Mouse (Mus musculus) neural tube, embryonic 11.5 days (tissue): ENCODE data around the gene Mpp4. TPM values are rescaled to one million over a fixed set of nuclear protein-coding genes. Genes with fewer than 3 reads are reported as not detected.

Experiments
- ATAC-seq: fragments of 200-750 bp; cut with Nextera tagmentation; 2 replicates; pipeline ENCODE4 v1.8.0; 2017; ENCODE audit warnings: moderate number of reproducible peaks, mild to moderate bottlenecking, moderate TSS enrichment, moderate library complexity; ENCODE audit not compliant: insufficient read depth, low FRiP score, low TSS enrichment
- DNase-seq: peaks from one replicate; pipeline ENCODE4 v3.0.0-alpha.2; 2015; ENCODE audit warnings: low spot score
- H3K27ac ChIP-seq: fragments of 300-500 bp; sonication (generic); 2 replicates; pipeline ENCODE4 v1.5.1; 2014; ENCODE audit warnings: low read depth, mild to moderate bottlenecking, low read length
- H3K27me3 ChIP-seq: fragments of 300-500 bp; sonication (generic); 2 replicates; pipeline ENCODE4 v1.6.1; 2014; ENCODE audit warnings: mild to moderate bottlenecking, low read length, mixed read lengths; ENCODE audit not compliant: control insufficient read depth, insufficient read depth
- H3K36me3 ChIP-seq: fragments of 300-500 bp; sonication (generic); 2 replicates; pipeline ENCODE4 v1.6.1; 2014; ENCODE audit warnings: mild to moderate bottlenecking, low read length, moderate library complexity, mixed read lengths; ENCODE audit not compliant: control insufficient read depth, insufficient read depth
- H3K4me1 ChIP-seq: fragments of 300-500 bp; sonication (generic); 2 replicates; pipeline ENCODE4 v1.6.1; 2014; ENCODE audit warnings: low read length, mixed read lengths; ENCODE audit not compliant: control insufficient read depth, insufficient read depth
- H3K4me2 ChIP-seq: fragments of 300-500 bp; sonication (generic); 2 replicates; pipeline ENCODE4 v1.6.1; 2014; ENCODE audit warnings: low read depth, mild to moderate bottlenecking, moderate library complexity
- H3K4me3 ChIP-seq: fragments of 300-500 bp; sonication (generic); 2 replicates; pipeline ENCODE4 v1.5.1; 2014; ENCODE audit warnings: low read depth, low read length
- H3K9ac ChIP-seq: fragments of 300-500 bp; sonication (generic); 2 replicates; pipeline ENCODE4 v1.6.1; 2014; ENCODE audit warnings: mild to moderate bottlenecking, low read length
- H3K9me3 ChIP-seq: fragments of 300-500 bp; sonication (generic); 2 replicates; pipeline ENCODE4 v1.6.1; 2016; ENCODE audit warnings: low read length; ENCODE audit not compliant: control insufficient read depth
- WGBS: fragments of 180-500 bp; shearing (Covaris S2); extraction: QIAGEN DNeasy Blood & Tissue Kit; methylation state at CpG from one replicate; pipeline ENCODE4 v1.1.7; 2014; 5-methylcytosine and 5-hydroxymethylcytosine counted together
- polyA plus RNA-seq: library from polyadenylated mRNA; unstranded; fragments of >200 nt; fragmentation: Nextera tagmentation; extraction: Ambion mirVana; gene quantifications from 2 replicates; pipeline ENCODE4 v1.2.1, GENCODE M21; 2014

The Mpp4 gene
- polyA plus RNA-seq, 1 experiment from 2014 or later = 0.42 TPM

DNA sequence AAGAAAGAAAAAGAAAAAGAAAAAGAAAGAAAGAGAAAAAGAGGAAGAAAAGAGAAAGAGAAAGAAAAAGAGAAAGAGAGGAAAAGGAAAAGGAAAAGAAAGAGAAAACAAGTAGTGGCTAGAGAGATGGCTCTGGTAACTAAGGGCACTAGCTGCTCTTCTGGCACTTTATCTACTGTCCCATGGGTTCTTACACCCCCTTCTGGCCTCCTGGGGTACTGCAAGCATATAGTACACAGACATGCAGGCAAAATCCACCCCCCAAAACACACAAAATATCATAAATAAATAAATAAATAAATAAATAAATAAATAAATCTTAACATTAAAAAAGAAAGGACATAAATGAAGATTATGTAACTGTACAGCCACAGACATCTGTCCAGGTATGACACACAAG, 20.4 kb downstream of the Mpp4 start:
- Histone ChIP-seq H3K9ac (no peak overlapping the region), H3K9me3 (no peaks in the 10 kb centered on the region), H3K27me3 (no peaks in the 10 kb centered on the region), H3K4me2 (no peak overlapping the region), H3K4me3 (no peak overlapping the region), H3K36me3 (no peaks in the 10 kb centered on the region), H3K4me1 (no peaks in the 10 kb centered on the region), H3K27ac (no peak overlapping the region)
- ATAC-seq (no peak), DNase-seq (peak; percentile 67)

DNA sequence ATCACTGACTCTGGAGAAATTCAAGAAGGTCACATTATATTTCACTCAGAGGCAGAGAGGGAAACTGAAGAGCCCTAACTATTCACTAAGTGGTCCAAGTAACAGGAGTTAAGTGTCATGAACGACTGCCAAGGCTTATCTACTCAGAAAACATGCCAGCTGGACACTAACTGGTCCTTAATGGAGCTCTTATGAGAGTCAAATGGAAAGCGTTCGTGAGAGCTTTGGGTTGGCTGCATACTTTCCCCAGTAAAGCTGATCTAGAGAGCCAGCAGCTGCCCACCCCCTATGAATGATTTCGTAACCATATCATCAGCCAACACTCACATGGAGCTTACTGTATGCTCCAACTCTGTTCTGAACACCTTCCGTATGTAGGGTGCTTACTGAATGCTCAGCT, 28.8 kb downstream of the Mpp4 start:
- no peak for ATAC-seq
- 81% methylated on average over 5 of the region's 5 CpGs for WGBS
- H3K9me3 ChIP-seq = no peaks in the 10 kb centered on the region
- H3K4me2 ChIP-seq = no peak overlapping the region
- no peak overlapping the region for H3K9ac ChIP-seq
- no peak for DNase-seq
- H3K4me1 ChIP-seq = no peaks in the 10 kb centered on the region
- no peaks in the 10 kb centered on the region for H3K27me3 ChIP-seq
- no peaks in the 10 kb centered on the region for H3K36me3 ChIP-seq
- no peak overlapping the region for H3K4me3 ChIP-seq
- no peak overlapping the region for H3K27ac ChIP-seq

- ATAC-seq (no peak), DNase-seq (no peak)
- Histone ChIP-seq H3K9ac (no peak overlapping the region), H3K4me3 (no peak overlapping the region), H3K27ac (no peak overlapping the region), H3K36me3 (no peaks in the 10 kb centered on the region), H3K9me3 (no peaks in the 10 kb centered on the region), H3K4me2 (no peak overlapping the region), H3K27me3 (no peaks in the 10 kb centered on the region), H3K4me1 (no peaks in the 10 kb centered on the region)
- 68% methylated on average over 7 of the region's 7 CpGs for WGBS
Observed at GRCm38 (mm10) chr1:59128879-59129278, 34.3 kb downstream of the Mpp4 start.

GRCm38 (mm10) chr1:59125558-59125957, 37.6 kb downstream of the Mpp4 start:
- 0 out of 2 replicates have a peak, but pooled peaks cover under 1% of the 10 kb centered on the region for H3K4me1 ChIP-seq
- H3K9me3 ChIP-seq = no peaks in the 10 kb centered on the region
- H3K9ac ChIP-seq = no peak overlapping the region
- H3K36me3 ChIP-seq = no peaks in the 10 kb centered on the region
- WGBS = 82% methylated on average over 5 of the region's 5 CpGs
- H3K4me2 ChIP-seq = no peak overlapping the region
- H3K4me3 ChIP-seq = no peak overlapping the region
- no peak overlapping the region for H3K27ac ChIP-seq
- ATAC-seq = no peak
- no peaks in the 10 kb centered on the region for H3K27me3 ChIP-seq
- DNase-seq = no peak

DNA sequence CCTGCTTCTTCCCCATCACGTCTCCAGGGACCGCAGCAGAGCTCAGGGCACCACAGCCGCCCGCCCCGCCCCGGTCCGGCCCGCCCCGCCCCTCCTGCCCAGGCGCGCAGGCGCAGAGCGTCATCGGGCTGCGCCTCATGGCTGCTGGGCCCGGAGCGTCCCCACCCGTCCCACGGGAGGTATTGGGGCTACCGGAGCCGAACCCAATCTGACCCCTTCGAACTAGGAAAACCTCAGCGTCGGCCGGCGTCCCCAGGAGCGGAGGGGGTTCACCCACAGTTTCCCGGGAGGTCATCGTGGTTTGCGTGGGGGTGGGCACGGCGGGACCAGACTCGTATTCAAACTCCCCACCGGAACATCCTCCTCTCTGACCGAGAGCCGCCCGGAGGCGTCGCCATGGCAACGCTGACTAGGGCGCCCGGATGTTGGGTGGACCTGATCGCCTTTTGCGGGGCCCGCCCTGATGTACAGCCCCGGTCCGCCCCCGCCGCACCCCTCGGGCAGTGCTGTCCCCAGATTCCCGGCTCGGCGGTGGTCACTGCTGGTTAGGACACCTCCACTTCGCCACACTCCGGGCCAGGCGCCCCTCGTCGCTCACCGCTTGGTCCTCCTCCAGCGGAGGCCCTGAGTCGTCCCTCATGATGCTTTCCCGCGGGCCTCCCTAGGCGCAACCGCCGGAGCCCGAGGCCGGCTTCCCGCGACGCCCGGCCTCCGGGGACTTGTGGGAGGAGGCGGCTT, 43.3 kb downstream of the Mpp4 start, which contains the start of gene Tmem237:
Gene Tmem237, minus strand, starts transcription at position 689 of the 738 bp plus-strand sequence.
- DNase-seq = peak; percentile 96
- no peaks in the 10 kb centered on the region for H3K36me3 ChIP-seq

GRCm38 (mm10) chr1:59110524-59110923, 52.7 kb downstream of the Mpp4 start:
- no peak for ATAC-seq
- peaks cover 5% of the 10 kb centered on the region; the same call in 1 of the 2 replicates for H3K36me3 ChIP-seq

More for the DNA sequence above, 43.3 kb downstream of the Mpp4 start, which contains the start of gene Tmem237:
- H3K4me1 ChIP-seq = 0 out of 2 replicates have a peak, but pooled peaks cover 2% of the 10 kb centered on the region
- WGBS = 0% methylated on average over 70 of the region's 74 CpGs
- H3K9ac ChIP-seq = peak within 1 kb of the TSS; percentile 84
- H3K27ac ChIP-seq = peak within 1 kb of the TSS; percentile 83
- H3K9me3 ChIP-seq = no peaks in the 10 kb centered on the region
- H3K4me3 ChIP-seq = peak within 1 kb of the TSS; percentile 67
- peak; percentile 99 for ATAC-seq
- peak within 1 kb of the TSS; percentile 73 for H3K4me2 ChIP-seq
- H3K27me3 ChIP-seq = no peaks in the 10 kb centered on the region

GRCm38 (mm10) chr1:59102071-59102470, 61.1 kb downstream of the Mpp4 start:
- Histone ChIP-seq H3K4me2 (no peak overlapping the region), H3K27me3 (no peaks in the 10 kb centered on the region), H3K9ac (no peak overlapping the region), H3K36me3 (peaks cover 5% of the 10 kb centered on the region; the same call in 1 of the 2 replicates), H3K27ac (no peak overlapping the region), H3K4me1 (no peaks in the 10 kb centered on the region), H3K9me3 (no peaks in the 10 kb centered on the region), H3K4me3 (no peak overlapping the region)
- WGBS = 97% methylated on average over 6 of the region's 6 CpGs
- ATAC-seq (no peak), DNase-seq (no peak)

More at GRCm38 (mm10) chr1:59110524-59110923, 52.7 kb downstream of the Mpp4 start:
- no peak overlapping the region for H3K27ac ChIP-seq
- no peaks in the 10 kb centered on the region for H3K9me3 ChIP-seq
- no peak for DNase-seq
- no peaks in the 10 kb centered on the region for H3K4me1 ChIP-seq
- 88% methylated on average over 8 of the region's 8 CpGs for whole genome bisulfite sequencing
- H3K4me3 ChIP-seq = no peak overlapping the region
- H3K9ac ChIP-seq = no peak overlapping the region
- no peaks in the 10 kb centered on the region for H3K27me3 ChIP-seq
- no peak overlapping the region for H3K4me2 ChIP-seq

- Histone ChIP-seq H3K4me1 (no peaks in the 10 kb centered on the region), H3K27me3 (no peaks in the 10 kb centered on the region), H3K4me2 (no peak overlapping the region), H3K36me3 (peaks cover 5% of the 10 kb centered on the region; the same call in 1 of the 2 replicates), H3K9ac (no peak overlapping the region), H3K9me3 (no peaks in the 10 kb centered on the region), H3K27ac (no peak overlapping the region), H3K4me3 (no peak overlapping the region)
- 92% methylated on average over 5 of the region's 5 CpGs for WGBS
- ATAC-seq (no peak), DNase-seq (no peak)
Observed at GRCm38 (mm10) chr1:59101020-59101419, 62.2 kb downstream of the Mpp4 start.

DNA sequence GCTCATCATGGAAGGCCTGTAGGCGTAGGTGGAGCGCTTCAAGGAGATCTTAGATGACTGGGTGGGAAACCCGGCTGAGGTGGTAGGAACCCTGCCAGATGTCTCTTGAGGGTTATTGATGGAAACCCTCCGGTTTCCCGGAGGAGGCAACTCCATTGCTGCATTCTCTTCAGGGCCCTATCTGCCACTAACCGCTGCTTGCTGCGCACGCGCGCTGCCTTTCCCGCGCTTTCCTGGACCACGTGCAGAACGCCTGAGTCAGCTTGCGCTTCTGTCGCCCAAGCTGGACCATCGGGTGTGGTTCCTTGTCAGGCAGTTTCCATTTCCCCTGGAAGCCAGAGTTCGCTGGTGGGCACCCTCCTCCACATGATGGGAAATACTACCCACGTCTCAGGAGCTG, 68.5 kb downstream of the Mpp4 start, which contains the start of gene C2cd6:
Gene C2cd6, minus strand, starts transcription at position 196 of the 400 bp plus-strand sequence.
- 91% methylated on average over 19 of the region's 19 CpGs for WGBS
- ATAC-seq = no peak

More for the DNA sequence above, 68.5 kb downstream of the Mpp4 start, which contains the start of gene C2cd6:
- no peak within 1 kb of the TSS for H3K4me3 ChIP-seq
- H3K9me3 ChIP-seq = no peaks in the 10 kb centered on the region
- H3K9ac ChIP-seq = no peak within 1 kb of the TSS
- H3K27ac ChIP-seq = no peak within 1 kb of the TSS
- H3K27me3 ChIP-seq = no peaks in the 10 kb centered on the region
- H3K36me3 ChIP-seq = peaks cover 3% of the 10 kb centered on the region; the same call in 1 of the 2 replicates
- no peak within 1 kb of the TSS for H3K4me2 ChIP-seq
- no peaks in the 10 kb centered on the region for H3K4me1 ChIP-seq
- DNase-seq = no peak
